12 mouse cellular contexts compared by ENCODE assay signal in genomic region chr14:92764354-92764753, GRCm38 (mm10).
DNase-seq lines count a peak whose midpoint lies in the region; ATAC-seq and TF ChIP-seq lines count a peak whose summit lies in the region.
"Had no signal": no experiment of that assay in that cellular context is flagged by ENCODE, and none has a peak within 500 bp of the region (broad histone marks: within the 10 kb centered on the region; RNA-seq: fewer than 3 reads in every experiment).

No protein-coding gene starts in this region.

- H3K4me2 ChIP-seq in heart, postnatal 0 days (ENCODE audit: low read depth, low read length): no peak overlapping the region
- no peak overlapping the region for H3K4me2 ChIP-seq in lung, embryonic 14.5 days
- no peak overlapping the region for H3K4me2 ChIP-seq in limb, embryonic 14.5 days (replicated peaks; ENCODE audit: low read depth, low read length, severe bottlenecking)
- H3K4me2 ChIP-seq: hindbrain, embryonic 15.5 days; liver, embryonic 15.5 days; stomach, embryonic 15.5 days had no signal

- no peaks in the 10 kb centered on the region for H3K27me3 ChIP-seq in heart, postnatal 0 days (ENCODE audit: control insufficient read depth, insufficient read depth, low read length)
- no peaks in the 10 kb centered on the region for H3K27me3 ChIP-seq in lung, embryonic 14.5 days (ENCODE audit: insufficient read depth, low read length)
- no peaks in the 10 kb centered on the region for H3K27me3 ChIP-seq in limb, embryonic 14.5 days (ENCODE audit: control insufficient read depth, insufficient read depth, low read length)
- H3K27me3 ChIP-seq: hindbrain, embryonic 15.5 days; liver, embryonic 15.5 days; stomach, embryonic 15.5 days had no signal

- WGBS in heart, postnatal 0 days: 16% methylated on average over 6 of the region's 6 CpGs
- WGBS in lung, embryonic 14.5 days: 22% methylated on average over 6 of the region's 6 CpGs
- 22% methylated on average over 6 of the region's 6 CpGs for WGBS in limb, embryonic 14.5 days

- no peak overlapping the region for H3K27ac ChIP-seq in heart, postnatal 0 days (ENCODE audit: low read depth)
- no peak overlapping the region for H3K27ac ChIP-seq in lung, embryonic 14.5 days (ENCODE audit: low read depth)
- no peak overlapping the region for H3K27ac ChIP-seq in limb, embryonic 14.5 days (replicated peaks; ENCODE audit: low read depth, low read length)
- H3K27ac ChIP-seq: hindbrain, embryonic 15.5 days; liver, embryonic 15.5 days; stomach, embryonic 15.5 days had no signal

- peak; percentile 51 for TF ChIP-seq CTCF in heart, postnatal 0 days (IDR thresholded peaks at IDR 0.05; ENCODE audit: low read depth)
- peak; percentile 67 for TF ChIP-seq CTCF in lung, embryonic 14.5 days (IDR thresholded peaks at IDR 0.05; ENCODE audit: low read depth)

- no peaks in the 10 kb centered on the region for H3K4me1 ChIP-seq in heart, postnatal 0 days (ENCODE audit: control insufficient read depth, insufficient read depth)
- no peaks in the 10 kb centered on the region for H3K4me1 ChIP-seq in lung, embryonic 14.5 days (ENCODE audit: insufficient read depth)
- H3K4me1 ChIP-seq in limb, embryonic 14.5 days (ENCODE audit: control insufficient read depth, insufficient read depth, low read length): no peaks in the 10 kb centered on the region
- H3K4me1 ChIP-seq: hindbrain, embryonic 15.5 days; liver, embryonic 15.5 days; stomach, embryonic 15.5 days had no signal

- H3K36me3 ChIP-seq in heart, postnatal 0 days (replicated peaks; ENCODE audit: control insufficient read depth, insufficient read depth, low read length): no peaks in the 10 kb centered on the region
- H3K36me3 ChIP-seq in lung, embryonic 14.5 days (ENCODE audit: insufficient read depth): no peaks in the 10 kb centered on the region
- no peaks in the 10 kb centered on the region for H3K36me3 ChIP-seq in limb, embryonic 14.5 days (ENCODE audit: control insufficient read depth, insufficient read depth, low read length)
- H3K36me3 ChIP-seq: hindbrain, embryonic 15.5 days; liver, embryonic 15.5 days; stomach, embryonic 15.5 days had no signal

- intact Hi-C loops in heart, postnatal 14 days (cut with DNase I): no loop called here

- no peak for DNase-seq in heart, postnatal 0 days (ENCODE audit: low spot score)
- DNase-seq in heart, postnatal 14 days: no peak
- DNase-seq in lung, embryonic 14.5 days: peak; percentile 10
- no peak for DNase-seq in lung, postnatal 4 days
- DNase-seq in NIH3T3 (ENCODE audit: low read depth): peak; percentile 2
- peak; percentile 12 for DNase-seq in limb, embryonic 14.5 days (ENCODE audit: low spot score)
- no peak for DNase-seq in spleen, adult 12 weeks (ENCODE audit: low spot score)
- DNase-seq in spleen, postnatal 4 days (ENCODE audit: low spot score in 2 of 2): no peak

- no peak for ATAC-seq in heart, postnatal 0 days (ENCODE audit: insufficient read depth, low read depth)
- no peak for ATAC-seq in lung, embryonic 14.5 days (ENCODE audit: insufficient read depth)
- ATAC-seq in limb, embryonic 14.5 days (ENCODE audit: low FRiP score, low read depth): no peak
- ATAC-seq: forebrain, embryonic 14.5 days had no signal

- H3K9me3 ChIP-seq in heart, postnatal 0 days (replicated peaks; ENCODE audit: control insufficient read depth, low read length): no peaks in the 10 kb centered on the region
- no peaks in the 10 kb centered on the region for H3K9me3 ChIP-seq in lung, embryonic 14.5 days (ENCODE audit: low read depth, low read length)
- H3K9me3 ChIP-seq in limb, embryonic 14.5 days (ENCODE audit: control insufficient read depth, low read length): no peaks in the 10 kb centered on the region
- H3K9me3 ChIP-seq: hindbrain, embryonic 15.5 days; liver, embryonic 15.5 days; stomach, embryonic 15.5 days had no signal

- TF ChIP-seq EP300 in heart, postnatal 0 days (IDR thresholded peaks at IDR 0.05; ENCODE audit: low read depth): no peak

- no peak overlapping the region for H3K9ac ChIP-seq in heart, postnatal 0 days (replicated peaks; ENCODE audit: low read depth, low read length)
- H3K9ac ChIP-seq in lung, embryonic 14.5 days: no peak overlapping the region
- H3K9ac ChIP-seq in limb, embryonic 14.5 days (ENCODE audit: low read depth, low read length, severe bottlenecking): no peak overlapping the region
- H3K9ac ChIP-seq: hindbrain, embryonic 15.5 days; liver, embryonic 15.5 days; stomach, embryonic 15.5 days had no signal

- no peak overlapping the region for H3K4me3 ChIP-seq in heart, postnatal 0 days (ENCODE audit: low read depth, low read length)
- H3K4me3 ChIP-seq in lung, embryonic 14.5 days (ENCODE audit: low read depth, low read length): no peak overlapping the region
- H3K4me3 ChIP-seq in limb, embryonic 14.5 days (replicated peaks; ENCODE audit: low read length): no peak overlapping the region
- H3K4me3 ChIP-seq: hindbrain, embryonic 15.5 days; liver, embryonic 15.5 days; stomach, embryonic 15.5 days had no signal

- no peak for TF ChIP-seq POLR2A in limb, embryonic 14.5 days (IDR thresholded peaks at IDR 0.05; ENCODE audit: borderline replicate concordance, extremely low read depth, insufficient read depth, insufficient read length)

Comparison
In these comparisons a context has a peak if more than half of its experiments do, and no peak if none do; other contexts are left out.
1. DNase-seq: peak in lung, embryonic 14.5 days (single experiment), NIH3T3 (single experiment) and limb, embryonic 14.5 days (single experiment); none in heart, postnatal 0 days (single experiment), heart, postnatal 14 days (0 of 2), lung, postnatal 4 days (0 of 2), spleen, adult 12 weeks (single experiment) and spleen, postnatal 4 days (0 of 2).